11 mouse cellular contexts compared by ENCODE assay signal in the genomic region with DNA sequence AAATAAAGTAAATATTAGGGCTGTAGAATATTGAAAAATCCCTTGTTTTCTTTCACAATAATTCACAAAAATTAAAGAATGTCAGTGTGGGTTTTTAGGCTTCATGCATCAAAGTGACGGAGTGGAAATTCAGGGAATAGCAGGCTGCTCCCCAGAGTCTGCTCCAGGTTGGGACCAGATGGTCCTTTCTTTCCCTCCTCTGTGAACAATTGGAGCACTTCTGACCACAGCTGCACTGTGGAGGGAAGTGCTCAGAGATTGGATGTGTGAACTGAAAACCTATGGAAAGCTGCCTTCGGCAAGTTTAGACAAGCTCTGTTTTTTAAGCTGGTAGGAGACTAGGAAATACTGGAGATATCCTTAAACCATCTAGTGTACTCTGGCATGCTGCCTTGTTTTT.
DNase-seq lines count a peak whose midpoint lies in the region; ATAC-seq lines count a peak whose summit lies in the region.
"Had no signal": no experiment of that assay in that cellular context is flagged by ENCODE, and none has a peak within 500 bp of the region (broad histone marks: within the 10 kb centered on the region; RNA-seq: fewer than 3 reads in every experiment).

No protein-coding gene starts in this region.

- 19% methylated on average over 2 of the region's 2 CpGs for WGBS in embryonic facial prominence, embryonic 11.5 days
- WGBS in hindbrain, embryonic 14.5 days = 28% methylated on average over 2 of the region's 2 CpGs
- 37% methylated on average over 2 of the region's 2 CpGs for WGBS in midbrain, embryonic 16.5 days

- no peaks in the 10 kb centered on the region for H3K9me3 ChIP-seq in embryonic facial prominence, embryonic 11.5 days (replicated peaks; ENCODE audit: control insufficient read depth, low read length)
- H3K9me3 ChIP-seq in hindbrain, embryonic 14.5 days (ENCODE audit: control insufficient read depth, low read length) = no peaks in the 10 kb centered on the region
- H3K9me3 ChIP-seq in midbrain, embryonic 16.5 days (replicated peaks; ENCODE audit: control insufficient read depth, low read length, poor library complexity, severe bottlenecking) = no peaks in the 10 kb centered on the region
- H3K9me3 ChIP-seq: limb, embryonic 12.5 days had no signal

- no peaks in the 10 kb centered on the region for H3K4me1 ChIP-seq in embryonic facial prominence, embryonic 11.5 days (ENCODE audit: control insufficient read depth, insufficient read depth, low read length)
- no peaks in the 10 kb centered on the region for H3K4me1 ChIP-seq in hindbrain, embryonic 14.5 days (replicated peaks; ENCODE audit: control insufficient read depth, insufficient read depth, low read length)
- no peaks in the 10 kb centered on the region for H3K4me1 ChIP-seq in midbrain, embryonic 16.5 days (ENCODE audit: control insufficient read depth, insufficient read depth, low read length)
- H3K4me1 ChIP-seq: limb, embryonic 12.5 days had no signal

- no peak overlapping the region for H3K27ac ChIP-seq in embryonic facial prominence, embryonic 11.5 days (replicated peaks; ENCODE audit: low read depth, low read length)
- H3K27ac ChIP-seq in hindbrain, embryonic 14.5 days = no peak overlapping the region
- no peak overlapping the region for H3K27ac ChIP-seq in midbrain, embryonic 16.5 days (ENCODE audit: low read length)
- H3K27ac ChIP-seq: kidney, postnatal 0 days; limb, embryonic 12.5 days had no signal

- H3K4me2 ChIP-seq in embryonic facial prominence, embryonic 11.5 days (ENCODE audit: low read depth, low read length) = no peak overlapping the region
- no peak overlapping the region for H3K4me2 ChIP-seq in hindbrain, embryonic 14.5 days (replicated peaks)
- no peak overlapping the region for H3K4me2 ChIP-seq in midbrain, embryonic 16.5 days (ENCODE audit: low read length)
- H3K4me2 ChIP-seq: limb, embryonic 12.5 days had no signal

- DNase-seq in embryo, embryonic 10.5 days (ENCODE audit: low spot score) = peak; percentile 69
- DNase-seq in embryonic facial prominence, embryonic 11.5 days (ENCODE audit: low spot score) = peak; percentile 62
- DNase-seq in hindbrain, embryonic 14.5 days (ENCODE audit: low spot score) = no peak
- DNase-seq in Muller cell, postnatal 12 days (ENCODE audit: inconsistent ontology term) = no peak
- DNase-seq in yolk sac, embryonic 10.5 days (ENCODE audit: low spot score) = no peak
- no peak for DNase-seq in lung, postnatal 10 days
- DNase-seq: heart, adult 18-20 months had no signal

- ATAC-seq in embryonic facial prominence, embryonic 11.5 days (replicated peaks; ENCODE audit: insufficient number of reproducible peaks, low FRiP score, low TSS enrichment, low read depth) = peak; percentile 52
- peak; percentile 70 for ATAC-seq in hindbrain, embryonic 14.5 days (ENCODE audit: low FRiP score)
- 0 out of 2 replicates have a peak, but pooled peaks have one; percentile 54 for ATAC-seq in midbrain, embryonic 16.5 days

- no peak overlapping the region for H3K4me3 ChIP-seq in embryonic facial prominence, embryonic 11.5 days (ENCODE audit: low read depth, low read length)
- no peak overlapping the region for H3K4me3 ChIP-seq in hindbrain, embryonic 14.5 days (replicated peaks; ENCODE audit: low read length)
- no peak overlapping the region for H3K4me3 ChIP-seq in midbrain, embryonic 16.5 days (ENCODE audit: low read depth, low read length)
- H3K4me3 ChIP-seq: erythroblast, embryonic 14.5 days; limb, embryonic 12.5 days had no signal

- H3K36me3 ChIP-seq in embryonic facial prominence, embryonic 11.5 days (replicated peaks; ENCODE audit: control insufficient read depth, insufficient read depth, low read depth, low read length) = no peaks in the 10 kb centered on the region
- no peaks in the 10 kb centered on the region for H3K36me3 ChIP-seq in hindbrain, embryonic 14.5 days (replicated peaks; ENCODE audit: control insufficient read depth, insufficient read depth)
- H3K36me3 ChIP-seq in midbrain, embryonic 16.5 days (ENCODE audit: control insufficient read depth, insufficient read depth, low read length) = no peaks in the 10 kb centered on the region
- H3K36me3 ChIP-seq: limb, embryonic 12.5 days had no signal

- H3K9ac ChIP-seq in embryonic facial prominence, embryonic 11.5 days (replicated peaks; ENCODE audit: low read length) = no peak overlapping the region
- H3K9ac ChIP-seq in hindbrain, embryonic 14.5 days = no peak overlapping the region
- H3K9ac ChIP-seq in midbrain, embryonic 16.5 days (ENCODE audit: low read depth, low read length) = no peak overlapping the region
- H3K9ac ChIP-seq: limb, embryonic 12.5 days had no signal

- no peaks in the 10 kb centered on the region for H3K27me3 ChIP-seq in embryonic facial prominence, embryonic 11.5 days (ENCODE audit: control insufficient read depth, insufficient read depth, low read length)
- H3K27me3 ChIP-seq in hindbrain, embryonic 14.5 days (ENCODE audit: control insufficient read depth, insufficient read depth, low read length) = no peaks in the 10 kb centered on the region
- no peaks in the 10 kb centered on the region for H3K27me3 ChIP-seq in midbrain, embryonic 16.5 days (ENCODE audit: control insufficient read depth, insufficient read depth, low read depth, low read length)
- H3K27me3 ChIP-seq: limb, embryonic 12.5 days had no signal

Comparison
In these comparisons a context has a peak if more than half of its experiments do, and no peak if none do; other contexts are left out.
1. DNase-seq: peak in embryo, embryonic 10.5 days (single experiment) and embryonic facial prominence, embryonic 11.5 days (single experiment); none in hindbrain, embryonic 14.5 days (single experiment), Muller cell, postnatal 12 days (single experiment), yolk sac, embryonic 10.5 days (single experiment) and lung, postnatal 10 days (single experiment).
2. Peak in every context shown above with its lines, with median percentiles within 50 percentile points of each other: ATAC-seq.